Mouse (Mus musculus) stomach, postnatal 0 days (tissue): ENCODE data around the gene Tspan8.

Experiments used
- CTCF ChIP-seq: IDR thresholded peaks from 2 replicates; pipeline ENCODE4 v1.5.1; 2016; ENCODE audit warnings: antibody characterized with exemption, low read depth, mild to moderate bottlenecking, moderate library complexity
- EP300 ChIP-seq: optimal IDR thresholded peaks from 2 replicates; pipeline ENCODE3; 2016; ENCODE audit warnings: antibody characterized with exemption

DNA sequence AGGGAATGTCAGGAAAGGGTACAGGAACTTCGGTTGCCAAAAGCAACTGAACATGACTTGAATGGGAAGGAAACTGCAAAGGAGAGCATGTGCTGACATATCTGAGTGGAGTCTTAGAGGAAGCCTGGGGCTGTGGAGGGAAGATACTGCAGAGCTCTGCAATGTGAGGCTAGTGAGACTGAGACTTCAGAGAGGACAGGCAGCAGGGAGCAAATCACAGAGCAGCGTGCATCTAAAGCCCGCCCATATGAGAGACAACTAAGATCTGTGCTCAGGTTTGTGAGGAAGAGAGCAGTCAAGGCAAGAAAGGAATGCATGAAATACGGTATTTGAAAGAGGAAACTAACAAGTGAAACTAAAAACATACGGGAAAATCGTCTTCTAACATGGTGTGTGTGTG lies 76.3 kb downstream of the Tspan8 start:
- no peak for TF ChIP-seq CTCF
- no peak for TF ChIP-seq EP300
